Mouse (Mus musculus): Measurements from ENCODE around the gene Gm21921.
"Not testable (repeated sequence)": the region's sequence is repeated elsewhere in the genome, so short reads cannot be mapped to it uniquely, and the experiment has no call there.

The Gm21921 gene

DNA sequence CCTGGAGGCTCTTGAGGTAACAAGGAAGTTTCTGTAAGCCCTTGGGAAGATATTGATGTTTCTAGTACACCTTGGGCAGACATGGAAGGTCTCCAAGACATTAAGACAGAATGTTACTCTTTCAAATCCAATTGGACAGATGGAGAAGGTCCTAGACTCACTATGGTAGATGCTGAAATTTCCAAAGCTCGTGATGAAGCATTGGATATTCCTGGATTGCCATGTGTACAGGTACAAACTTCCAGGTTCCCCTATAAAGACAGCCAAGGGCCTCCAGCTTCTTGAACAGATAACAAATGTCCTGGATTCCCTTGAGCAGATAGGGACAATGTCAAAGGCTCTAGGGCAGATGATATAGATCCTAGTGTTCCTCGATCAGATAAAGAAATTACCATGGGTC is at the start of gene Gm21921:
Gene Gm21921 (minus strand): TSS at position 101 of the 400 bp plus-strand sequence.
- not testable (repeated sequence) for DNase-seq (ENCODE audit: low spot score in 2 of 2)

Measured in heart, adult 9 months (tissue).